Mouse (Mus musculus) central nervous system, embryonic 11.5 days (tissue): ENCODE results near the gene Ppie. TPM values are rescaled to one million over a fixed set of nuclear protein-coding genes. Genes with fewer than 3 reads are reported as not detected.

Experiments
- polyA plus RNA-seq: library from polyadenylated mRNA; depleted of rRNA; stranded (reverse); fragments of >200 nt; gene quantifications from 2 replicates; pipeline ENCODE4 v1.2.3, GENCODE M21; 2012; rRNA removed

Ppie gene
- 72.2 and 73.3 TPM in 2 replicates for polyA plus RNA-seq

GRCm38 (mm10) chr4:123139513-123140154 is at the start of gene Ppie:
Ppie (minus strand) TSS chr4:123139951.

DNA sequence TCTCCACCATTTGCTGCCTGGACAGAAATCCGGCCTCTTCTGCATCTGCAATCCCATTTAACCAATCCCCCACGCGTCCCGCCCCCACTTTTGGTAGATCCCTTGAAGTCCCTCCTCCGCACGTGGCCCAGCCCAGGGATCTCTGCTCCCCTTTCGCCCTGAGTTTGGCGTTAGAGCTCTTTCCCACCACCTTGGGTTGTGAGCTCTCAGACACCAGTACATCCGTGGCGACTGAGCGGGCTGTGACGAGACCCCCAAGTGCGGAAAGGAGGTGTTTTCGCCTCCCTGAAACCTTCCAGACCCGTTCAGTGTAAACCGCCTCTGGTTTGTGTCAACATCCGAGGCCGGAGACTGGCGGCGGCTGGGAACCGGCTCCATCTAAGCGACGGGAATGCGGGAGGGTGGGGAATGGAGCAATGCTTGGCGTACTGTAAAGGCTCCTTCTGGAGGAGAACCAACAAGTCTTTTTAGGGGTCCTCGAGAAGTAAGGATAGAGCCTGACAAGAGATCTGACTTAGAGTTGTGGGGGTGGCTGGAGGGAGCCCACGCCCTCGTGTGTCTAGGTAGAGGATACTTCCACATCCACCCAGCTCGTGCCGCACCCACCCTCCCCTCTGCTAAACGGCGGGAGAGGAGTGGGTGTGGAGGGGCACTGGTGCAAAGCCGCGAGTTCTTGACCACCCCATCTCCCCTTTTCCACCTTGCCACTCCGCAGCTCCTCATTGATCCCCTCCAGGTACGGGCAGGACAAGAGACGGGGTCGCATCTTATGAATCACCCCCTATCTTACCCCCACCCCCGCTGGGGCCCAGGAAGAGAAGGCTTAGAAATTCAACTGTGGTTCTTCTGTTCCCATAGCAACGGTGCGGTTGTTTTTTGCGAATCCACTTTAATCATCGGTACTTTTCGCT is 42.8 kb upstream of the Ppie start, which contains the start of gene Hpcal4:
Gene Hpcal4, plus strand, starts transcription at position 900 of the 911 bp plus-strand sequence.

DNA sequence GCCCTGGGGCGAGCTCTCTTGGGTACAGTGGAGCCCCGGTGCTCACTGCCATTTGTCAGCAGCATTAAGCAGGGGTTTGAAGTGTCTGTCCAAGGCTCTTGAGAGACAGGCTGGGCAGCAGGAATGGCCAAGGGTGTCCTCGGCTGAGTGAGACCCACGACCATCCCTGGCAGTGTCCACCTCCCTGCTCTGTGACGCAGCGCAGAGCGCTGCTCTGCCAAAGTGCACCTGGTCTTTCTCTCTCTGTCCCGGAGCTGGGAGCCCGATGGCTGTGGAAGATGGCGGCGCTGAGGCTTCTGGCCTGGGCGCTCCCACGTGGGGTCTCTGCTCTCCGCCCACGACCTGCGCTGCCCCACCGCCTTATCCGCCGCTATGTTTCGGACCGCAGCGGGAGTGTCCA is 23.7 kb downstream of the Ppie start, which contains the start of gene Oxct2b:
Gene Oxct2b, plus strand, starts transcription at position 256 of the 400 bp plus-strand sequence.

GRCm38 (mm10) chr4:123104651-123105450 is 34.9 kb downstream of the Ppie start, which contains the start of gene Bmp8b:
Bmp8b (plus strand) TSS chr4:123105165.

Other genes starting within 250 kb of the Ppie start
- gene Mfsd2a, start 178.8 kb downstream of the Ppie start, polyA plus RNA-seq: 14.0 and 18.8 TPM in 2 replicates
- gene Mycl, start 144.3 kb downstream of the Ppie start, polyA plus RNA-seq: 54.9 and 101 TPM in 2 replicates
- gene Trit1, start 123.4 kb downstream of the Ppie start, polyA plus RNA-seq: 20.1 and 23.6 TPM in 2 replicates
- gene Bmp8b, start 34.8 kb downstream of the Ppie start, polyA plus RNA-seq: 0.17 and 0.39 TPM in 2 replicates
- gene Oxct2b, start 23.7 kb downstream of the Ppie start, polyA plus RNA-seq: 0.08 and 0.16 TPM in 2 replicates
- gene Hpcal4, start 43.3 kb upstream of the Ppie start, polyA plus RNA-seq: 0.34 and 0.41 TPM in 2 replicates
- gene Nt5c1a, start 61.6 kb upstream of the Ppie start, polyA plus RNA-seq: 0.04 TPM in 1 of 2 replicates, not detected in the other
- 3.7 and 8.3 TPM in 2 replicates for gene Heyl, start 93.6 kb upstream of the Ppie start, polyA plus RNA-seq
- gene Pabpc4, start 122.4 kb upstream of the Ppie start, polyA plus RNA-seq: 111 and 116 TPM in 2 replicates
- 0.04 TPM in 1 of 2 replicates, not detected in the other for gene Oxct2a, start 183.7 kb upstream of the Ppie start, polyA plus RNA-seq
- 0.12 and 0.18 TPM in 2 replicates for gene Bmp8a, start 203.3 kb upstream of the Ppie start, polyA plus RNA-seq